In genomic region chr12:102113391-102113790, GRCm38 (mm10) we compare ENCODE assay signal across 30 mouse cellular contexts. TPM values are rescaled to one million over a fixed set of nuclear protein-coding genes. Genes with fewer than 3 reads are reported as not detected.
DNase-seq lines count a peak whose midpoint lies in the region; ATAC-seq and TF ChIP-seq lines count a peak whose summit lies in the region.
"Had no signal": no experiment of that assay in that cellular context is flagged by ENCODE, and none has a peak within 500 bp of the region (broad histone marks: within the 10 kb centered on the region; RNA-seq: fewer than 3 reads in every experiment).

No protein-coding gene starts in this region.

- H3K4me1 ChIP-seq in lung, embryonic 14.5 days (ENCODE audit: insufficient read depth), result peaks cover 16% of the 10 kb centered on the region
- peaks cover 31% of the 10 kb centered on the region for H3K4me1 ChIP-seq in lung, embryonic 15.5 days
- peaks cover 14% of the 10 kb centered on the region for H3K4me1 ChIP-seq in midbrain, embryonic 16.5 days (ENCODE audit: control insufficient read depth, insufficient read depth, low read length)
- peaks cover 12% of the 10 kb centered on the region for H3K4me1 ChIP-seq in midbrain, embryonic 14.5 days (ENCODE audit: control insufficient read depth, insufficient read depth, low read length)
- H3K4me1 ChIP-seq: embryonic facial prominence, embryonic 13.5 days had no signal

- H3K9ac ChIP-seq in lung, embryonic 14.5 days, result no peak overlapping the region
- no peak overlapping the region for H3K9ac ChIP-seq in lung, embryonic 15.5 days
- no peak overlapping the region for H3K9ac ChIP-seq in midbrain, embryonic 16.5 days (ENCODE audit: low read depth, low read length)
- H3K9ac ChIP-seq in midbrain, embryonic 14.5 days (replicated peaks; ENCODE audit: low read length), result no peak overlapping the region
- H3K9ac ChIP-seq: embryonic facial prominence, embryonic 13.5 days; forebrain, embryonic 13.5 days; forebrain, postnatal 0 days; heart, embryonic 13.5 days; hindbrain, embryonic 14.5 days had no signal

- H3K27ac ChIP-seq in lung, embryonic 14.5 days (ENCODE audit: low read depth), result peak overlapping the region; percentile 8; the same call in 1 of the 2 replicates
- H3K27ac ChIP-seq in lung, embryonic 15.5 days, result peak overlapping the region; percentile 85
- H3K27ac ChIP-seq in midbrain, embryonic 16.5 days (ENCODE audit: low read length), result no peak overlapping the region
- no peak overlapping the region for H3K27ac ChIP-seq in midbrain, embryonic 14.5 days (replicated peaks; ENCODE audit: low read depth, low read length)
- H3K27ac ChIP-seq: embryonic facial prominence, embryonic 10.5 days; embryonic facial prominence, embryonic 13.5 days; forebrain, embryonic 13.5 days; gastrocnemius, adult 2 months; heart, adult 2 months; heart, embryonic 10.5 days; heart, embryonic 13.5 days; hindbrain, embryonic 10.5 days; hindbrain, embryonic 14.5 days; hindbrain, postnatal 0 days had no signal

- peak; percentile 52 for DNase-seq in lung, embryonic 14.5 days
- peak; percentile 45 for DNase-seq in lung, postnatal 10 days
- peak; percentile 43 for DNase-seq in lung, postnatal 36 days
- no peak for DNase-seq in midbrain, embryonic 14.5 days
- DNase-seq: adrenal gland, adult 2 months; adrenal gland, postnatal 25 days; cerebellum, adult 11-12 months; cerebellum, adult 8-10 months; cerebellum, postnatal 10 days; cerebellum, postnatal 36 days; embryo, embryonic 11 days; forebrain, postnatal 0 days; gastrocnemius, adult 2 months; gastrocnemius, postnatal 25 days; heart, adult 2 months; heart, postnatal 14 days had no signal

- WGBS in lung, embryonic 14.5 days, result 24% methylated on average over 3 of the region's 3 CpGs
- 35% methylated on average over 3 of the region's 3 CpGs for WGBS in lung, embryonic 15.5 days
- 65% methylated on average over 3 of the region's 3 CpGs for WGBS in midbrain, embryonic 16.5 days
- WGBS in midbrain, embryonic 14.5 days, result 71% methylated on average over 3 of the region's 3 CpGs

- H3K9me3 ChIP-seq in lung, embryonic 14.5 days (ENCODE audit: low read depth, low read length), result no peaks in the 10 kb centered on the region
- no peaks in the 10 kb centered on the region for H3K9me3 ChIP-seq in lung, embryonic 15.5 days
- no peaks in the 10 kb centered on the region for H3K9me3 ChIP-seq in midbrain, embryonic 16.5 days (replicated peaks; ENCODE audit: control insufficient read depth, low read length, poor library complexity, severe bottlenecking)
- H3K9me3 ChIP-seq in midbrain, embryonic 14.5 days (ENCODE audit: control insufficient read depth, low read length), result no peaks in the 10 kb centered on the region
- H3K9me3 ChIP-seq: embryonic facial prominence, embryonic 10.5 days; embryonic facial prominence, embryonic 13.5 days; forebrain, embryonic 13.5 days; heart, embryonic 10.5 days; heart, embryonic 13.5 days; hindbrain, embryonic 10.5 days had no signal

- H3K36me3 ChIP-seq in lung, embryonic 14.5 days (ENCODE audit: insufficient read depth), result no peaks in the 10 kb centered on the region
- no peaks in the 10 kb centered on the region for H3K36me3 ChIP-seq in lung, embryonic 15.5 days
- no peaks in the 10 kb centered on the region for H3K36me3 ChIP-seq in midbrain, embryonic 16.5 days (ENCODE audit: control insufficient read depth, insufficient read depth, low read length)
- no peaks in the 10 kb centered on the region for H3K36me3 ChIP-seq in midbrain, embryonic 14.5 days (ENCODE audit: control insufficient read depth, insufficient read depth, low read length)
- H3K36me3 ChIP-seq: embryonic facial prominence, embryonic 10.5 days; embryonic facial prominence, embryonic 13.5 days; heart, embryonic 10.5 days; heart, embryonic 13.5 days; hindbrain, embryonic 10.5 days had no signal

- peak; percentile 45 for ATAC-seq in lung, embryonic 14.5 days (ENCODE audit: insufficient read depth)
- ATAC-seq in lung, embryonic 15.5 days (ENCODE audit: borderline replicate concordance, extremely low read depth, low FRiP score, low TSS enrichment), result peak; percentile 48
- ATAC-seq in midbrain, embryonic 16.5 days, result no peak
- ATAC-seq in midbrain, embryonic 14.5 days (ENCODE audit: low FRiP score, low TSS enrichment), result no peak
- ATAC-seq: CD4-positive, CD25-positive, alpha-beta regulatory T cell, adult 4 months; inflammation-experienced regulatory T-cells, adult 6 months had no signal

- H3K4me3 ChIP-seq in lung, embryonic 14.5 days (ENCODE audit: low read depth, low read length), result no peak overlapping the region
- no peak overlapping the region for H3K4me3 ChIP-seq in lung, embryonic 15.5 days
- H3K4me3 ChIP-seq in midbrain, embryonic 16.5 days (ENCODE audit: low read depth, low read length), result no peak overlapping the region
- H3K4me3 ChIP-seq in midbrain, embryonic 14.5 days (replicated peaks; ENCODE audit: low read depth, low read length), result no peak overlapping the region
- H3K4me3 ChIP-seq: embryonic facial prominence, embryonic 10.5 days; embryonic facial prominence, embryonic 13.5 days; erythroblast, embryonic 14.5 days; forebrain, embryonic 13.5 days; gastrocnemius, adult 2 months; heart, adult 2 months; heart, embryonic 10.5 days; heart, embryonic 13.5 days; hindbrain, embryonic 10.5 days had no signal

- no peak for TF ChIP-seq CTCF in lung, embryonic 14.5 days (IDR thresholded peaks at IDR 0.05; ENCODE audit: low read depth)

- H3K4me2 ChIP-seq in lung, embryonic 14.5 days, result no peak overlapping the region
- no peak overlapping the region for H3K4me2 ChIP-seq in lung, embryonic 15.5 days
- no peak overlapping the region for H3K4me2 ChIP-seq in midbrain, embryonic 16.5 days (ENCODE audit: low read length)
- H3K4me2 ChIP-seq in midbrain, embryonic 14.5 days (ENCODE audit: low read length), result no peak overlapping the region
- H3K4me2 ChIP-seq: embryonic facial prominence, embryonic 13.5 days; forebrain, embryonic 13.5 days; heart, embryonic 13.5 days; hindbrain, embryonic 14.5 days had no signal

- H3K27me3 ChIP-seq in lung, embryonic 14.5 days (ENCODE audit: insufficient read depth, low read length), result no peaks in the 10 kb centered on the region
- no peaks in the 10 kb centered on the region for H3K27me3 ChIP-seq in lung, embryonic 15.5 days
- no peaks in the 10 kb centered on the region for H3K27me3 ChIP-seq in midbrain, embryonic 16.5 days (ENCODE audit: control insufficient read depth, insufficient read depth, low read depth, low read length)
- H3K27me3 ChIP-seq in midbrain, embryonic 14.5 days (ENCODE audit: control insufficient read depth, insufficient read depth, low read length), result no peaks in the 10 kb centered on the region
- H3K27me3 ChIP-seq: embryonic facial prominence, embryonic 13.5 days; forebrain, embryonic 13.5 days; heart, embryonic 13.5 days had no signal

RNA-seq across cellular contexts. Expression of gene Slc24a4, which starts 15.1 kb away (rescaled TPM):
- 0.89 and 1.1 TPM in 2 replicates for polyA plus RNA-seq in lung, embryonic 14.5 days (2014; fragmentation: Nextera tagmentation; extraction: Ambion mirVana)
- polyA plus RNA-seq in lung, embryonic 15.5 days (2015; fragmentation: Nextera tagmentation; extraction: Ambion mirVana), result 1.8 and 2.1 TPM in 2 replicates
- polyA plus RNA-seq in midbrain, embryonic 16.5 days (2015; fragmentation: Nextera tagmentation; extraction: Ambion mirVana), result 1.7 TPM in 2 replicates
- polyA plus RNA-seq in midbrain, embryonic 14.5 days (2014; fragmentation: Nextera tagmentation; extraction: Ambion mirVana), result 0.89 and 1.2 TPM in 2 replicates
- polyA plus RNA-seq: C2C12; CD4-positive, CD25-positive, alpha-beta regulatory T cell, adult 4 months; erythroblast, embryonic 14.5 days; inflammation-experienced regulatory T-cells, adult 6 months had no signal

Comparison
In these comparisons a context has a peak if more than half of its experiments do, and no peak if none do; other contexts are left out.
1. ATAC-seq: peak in lung, embryonic 14.5 days (single experiment) and lung, embryonic 15.5 days (single experiment); none in midbrain, embryonic 16.5 days (single experiment) and midbrain, embryonic 14.5 days (single experiment).
2. H3K27ac ChIP-seq: peak in lung, embryonic 14.5 days (single experiment) and lung, embryonic 15.5 days (single experiment); none in midbrain, embryonic 16.5 days (single experiment) and midbrain, embryonic 14.5 days (single experiment).